Mouse (Mus musculus): ENCODE results near the gene Pitx1. TPM values are rescaled to one million over a fixed set of nuclear protein-coding genes. Genes with fewer than 3 reads are reported as not detected.
A peak's percentile ranks its signal among the peaks of the same experiment; 100 is the strongest.

The Pitx1 gene
- polyA plus RNA-seq, 1 experiment from 2014 or later, result not detected

GRCm38 (mm10) chr13:55852205-55852604 is 16.2 kb upstream of the Pitx1 start:
- no peaks in the 10 kb centered on the region for H3K9me3 ChIP-seq (ENCODE audit: control insufficient read depth, low read length)
- 72% methylated on average over 3 of the region's 3 CpGs for WGBS
- no peak overlapping the region for H3K4me3 ChIP-seq (ENCODE audit: low read depth, low read length)
- no peak overlapping the region for H3K4me2 ChIP-seq (ENCODE audit: low read depth, low read length)
- H3K9ac ChIP-seq (replicated peaks; ENCODE audit: low read depth, low read length), result no peak overlapping the region
- no peak overlapping the region for H3K27ac ChIP-seq (ENCODE audit: low read depth, low read length)
- H3K27me3 ChIP-seq (ENCODE audit: control insufficient read depth, insufficient read depth, low read length), result peaks cover 11% of the 10 kb centered on the region; the same call in 1 of the 2 replicates
- H3K36me3 ChIP-seq (ENCODE audit: control insufficient read depth, insufficient read depth, low read length), result no peaks in the 10 kb centered on the region
- no peaks in the 10 kb centered on the region for H3K4me1 ChIP-seq (ENCODE audit: control insufficient read depth, insufficient read depth, low read length)
- ATAC-seq (ENCODE audit: low read depth), result no peak

- H3K27me3 ChIP-seq (ENCODE audit: control insufficient read depth, insufficient read depth, low read length), result peaks cover 14% of the 10 kb centered on the region
- no peak overlapping the region for H3K4me3 ChIP-seq (ENCODE audit: low read depth, low read length)
- no peaks in the 10 kb centered on the region for H3K9me3 ChIP-seq (ENCODE audit: control insufficient read depth, low read length)
- no peak overlapping the region for H3K4me2 ChIP-seq (ENCODE audit: low read depth, low read length)
- H3K36me3 ChIP-seq (ENCODE audit: control insufficient read depth, insufficient read depth, low read length), result no peaks in the 10 kb centered on the region
- WGBS, result 69% methylated on average over 5 of the region's 5 CpGs
- no peak for ATAC-seq (ENCODE audit: low read depth)
- no peak overlapping the region for H3K27ac ChIP-seq (ENCODE audit: low read depth, low read length)
- H3K4me1 ChIP-seq (ENCODE audit: control insufficient read depth, insufficient read depth, low read length), result no peaks in the 10 kb centered on the region
- no peak overlapping the region for H3K9ac ChIP-seq (replicated peaks; ENCODE audit: low read depth, low read length)
Observed at GRCm38 (mm10) chr13:55850726-55851125, 14.7 kb upstream of the Pitx1 start.

GRCm38 (mm10) chr13:55848604-55849190 is 12.7 kb upstream of the Pitx1 start:
- 16% methylated on average over 13 of the region's 13 CpGs for WGBS
- peak; percentile 34; the same call in 1 of the 2 replicates for ATAC-seq (ENCODE audit: low read depth)
- Histone ChIP-seq H3K9ac (replicated peaks; ENCODE audit: low read depth, low read length) (no peak overlapping the region), H3K27ac (ENCODE audit: low read depth, low read length) (no peak overlapping the region), H3K4me3 (ENCODE audit: low read depth, low read length) (no peak overlapping the region), H3K4me2 (ENCODE audit: low read depth, low read length) (no peak overlapping the region), H3K9me3 (ENCODE audit: control insufficient read depth, low read length) (no peaks in the 10 kb centered on the region), H3K27me3 (ENCODE audit: control insufficient read depth, insufficient read depth, low read length) (peaks cover 14% of the 10 kb centered on the region), H3K36me3 (ENCODE audit: control insufficient read depth, insufficient read depth, low read length) (no peaks in the 10 kb centered on the region), H3K4me1 (ENCODE audit: control insufficient read depth, insufficient read depth, low read length) (no peaks in the 10 kb centered on the region)

GRCm38 (mm10) chr13:55847805-55848204 is 11.8 kb upstream of the Pitx1 start:
- Histone ChIP-seq H3K4me1 (ENCODE audit: control insufficient read depth, insufficient read depth, low read length) (no peaks in the 10 kb centered on the region), H3K4me3 (ENCODE audit: low read depth, low read length) (no peak overlapping the region), H3K4me2 (ENCODE audit: low read depth, low read length) (no peak overlapping the region), H3K27ac (ENCODE audit: low read depth, low read length) (no peak overlapping the region), H3K36me3 (ENCODE audit: control insufficient read depth, insufficient read depth, low read length) (no peaks in the 10 kb centered on the region), H3K9ac (replicated peaks; ENCODE audit: low read depth, low read length) (no peak overlapping the region), H3K9me3 (ENCODE audit: control insufficient read depth, low read length) (no peaks in the 10 kb centered on the region), H3K27me3 (ENCODE audit: control insufficient read depth, insufficient read depth, low read length) (peaks cover 14% of the 10 kb centered on the region)
- WGBS, result 49% methylated on average over 10 of the region's 10 CpGs
- no peak for ATAC-seq (ENCODE audit: low read depth)

GRCm38 (mm10) chr13:55843700-55844099 is 7.7 kb upstream of the Pitx1 start:
- no peak overlapping the region for H3K4me3 ChIP-seq (ENCODE audit: low read depth, low read length)
- no peak overlapping the region for H3K27ac ChIP-seq (ENCODE audit: low read depth, low read length)
- no peak overlapping the region for H3K4me2 ChIP-seq (ENCODE audit: low read depth, low read length)
- no peaks in the 10 kb centered on the region for H3K4me1 ChIP-seq (ENCODE audit: control insufficient read depth, insufficient read depth, low read length)
- no peaks in the 10 kb centered on the region for H3K9me3 ChIP-seq (ENCODE audit: control insufficient read depth, low read length)
- H3K36me3 ChIP-seq (ENCODE audit: control insufficient read depth, insufficient read depth, low read length), result no peaks in the 10 kb centered on the region
- WGBS, result 89% methylated on average over 1 of the region's 1 CpGs
- no peak for ATAC-seq (ENCODE audit: low read depth)
- H3K9ac ChIP-seq (replicated peaks; ENCODE audit: low read depth, low read length), result no peak overlapping the region
- H3K27me3 ChIP-seq (ENCODE audit: control insufficient read depth, insufficient read depth, low read length), result peaks cover 39% of the 10 kb centered on the region

GRCm38 (mm10) chr13:55840223-55840622 is 4.2 kb upstream of the Pitx1 start:
- no peak overlapping the region for H3K4me2 ChIP-seq (ENCODE audit: low read depth, low read length)
- no peaks in the 10 kb centered on the region for H3K36me3 ChIP-seq (ENCODE audit: control insufficient read depth, insufficient read depth, low read length)
- H3K4me3 ChIP-seq (ENCODE audit: low read depth, low read length), result no peak overlapping the region
- H3K9me3 ChIP-seq (ENCODE audit: control insufficient read depth, low read length), result no peaks in the 10 kb centered on the region
- ATAC-seq (ENCODE audit: low read depth), result no peak
- H3K4me1 ChIP-seq (ENCODE audit: control insufficient read depth, insufficient read depth, low read length), result 0 out of 2 replicates have a peak, but pooled peaks cover 3% of the 10 kb centered on the region
- H3K9ac ChIP-seq (replicated peaks; ENCODE audit: low read depth, low read length), result no peak overlapping the region
- WGBS, result 16% methylated on average over 14 of the region's 14 CpGs
- H3K27me3 ChIP-seq (ENCODE audit: control insufficient read depth, insufficient read depth, low read length), result peaks cover 52% of the 10 kb centered on the region
- no peak overlapping the region for H3K27ac ChIP-seq (ENCODE audit: low read depth, low read length)

GRCm38 (mm10) chr13:55836786-55837780 is 1.1 kb upstream of the Pitx1 start:
- no peak for ATAC-seq (ENCODE audit: low read depth)
- Histone ChIP-seq H3K9me3 (ENCODE audit: control insufficient read depth, low read length) (no peaks in the 10 kb centered on the region), H3K36me3 (ENCODE audit: control insufficient read depth, insufficient read depth, low read length) (no peaks in the 10 kb centered on the region), H3K4me3 (ENCODE audit: low read depth, low read length) (no peak overlapping the region), H3K27me3 (ENCODE audit: control insufficient read depth, insufficient read depth, low read length) (peaks cover 72% of the 10 kb centered on the region), H3K9ac (replicated peaks; ENCODE audit: low read depth, low read length) (no peak overlapping the region), H3K4me1 (ENCODE audit: control insufficient read depth, insufficient read depth, low read length) (0 out of 2 replicates have a peak, but pooled peaks cover 3% of the 10 kb centered on the region), H3K27ac (ENCODE audit: low read depth, low read length) (no peak overlapping the region), H3K4me2 (ENCODE audit: low read depth, low read length) (no peak overlapping the region)
- under 1% methylated on average over 32 of the region's 32 CpGs for WGBS

GRCm38 (mm10) chr13:55835548-55836097 is 369 bp downstream of the Pitx1 start:
- Histone ChIP-seq H3K4me1 (ENCODE audit: control insufficient read depth, insufficient read depth, low read length) (0 out of 2 replicates have a peak, but pooled peaks cover 3% of the 10 kb centered on the region), H3K27ac (ENCODE audit: low read depth, low read length) (no peak overlapping the region), H3K9me3 (ENCODE audit: control insufficient read depth, low read length) (no peaks in the 10 kb centered on the region), H3K4me3 (ENCODE audit: low read depth, low read length) (0 out of 2 replicates have a peak overlapping the region, but pooled peaks have one; percentile 3), H3K27me3 (ENCODE audit: control insufficient read depth, insufficient read depth, low read length) (peaks cover 67% of the 10 kb centered on the region), H3K36me3 (ENCODE audit: control insufficient read depth, insufficient read depth, low read length) (no peaks in the 10 kb centered on the region), H3K4me2 (ENCODE audit: low read depth, low read length) (no peak overlapping the region), H3K9ac (replicated peaks; ENCODE audit: low read depth, low read length) (no peak overlapping the region)
- peak; percentile 41; the same call in 1 of the 2 replicates for ATAC-seq (ENCODE audit: low read depth)
- WGBS, result under 1% methylated on average over 33 of the region's 33 CpGs

Measured in neural tube, embryonic 14.5 days (tissue).